9 mouse cellular contexts compared by ENCODE assay signal in the genomic region with DNA sequence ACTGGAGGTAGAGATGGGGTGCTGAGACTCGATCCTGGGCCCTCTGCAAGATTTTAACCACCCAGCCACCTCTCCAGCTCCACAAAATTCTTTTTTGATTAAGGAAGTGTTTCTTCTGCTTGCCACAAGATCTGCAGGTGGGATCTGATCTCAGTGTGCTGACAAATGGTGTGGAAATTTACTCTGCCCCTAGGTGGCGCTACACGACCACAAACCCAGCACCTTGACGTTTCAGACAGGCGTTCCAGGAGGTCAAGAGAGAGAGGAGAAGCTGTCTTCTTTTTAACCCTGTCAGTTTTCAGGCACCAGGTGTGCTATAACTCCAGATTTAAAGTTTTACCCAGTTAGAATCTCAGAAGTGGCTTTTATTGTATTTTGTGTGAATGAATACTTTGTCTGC. TPM values are rescaled to one million over a fixed set of nuclear protein-coding genes. Genes with fewer than 3 reads are reported as not detected.
A peak's percentile ranks its signal among the peaks of the same experiment; 100 is the strongest.
DNase-seq lines count a peak whose midpoint lies in the region; ATAC-seq and TF ChIP-seq lines count a peak whose summit lies in the region.
"Had no signal": no experiment of that assay in that cellular context is flagged by ENCODE, and none has a peak within 500 bp of the region (broad histone marks: within the 10 kb centered on the region; RNA-seq: fewer than 3 reads in every experiment).

No protein-coding gene starts in this region.

- peak; percentile 81 to 86 for DNase-seq in heart, adult 2 months
- DNase-seq in NIH3T3 (ENCODE audit: low read depth), result peak; percentile 84
- DNase-seq in cerebellum, postnatal 14 days, result peak; percentile 91 to 93
- peak; percentile 56 to 79 for DNase-seq in heart, adult 9 months (ENCODE audit: low spot score in 2 of 2)
- peak; percentile 80 to 86 for DNase-seq in left cerebral cortex, adult 2 months (ENCODE audit: extremely low spot score in 1 of 2, low spot score in 2 of 2)

- WGBS in heart, adult 2 months, result 3% methylated on average over 5 of the region's 5 CpGs
- WGBS in heart, embryonic 11.5 days (ENCODE audit: insufficient replicate concordance), result 2% methylated on average over 5 of the region's 5 CpGs

- no peaks in the 10 kb centered on the region for H3K9me3 ChIP-seq in heart, embryonic 11.5 days (replicated peaks; ENCODE audit: control insufficient read depth, low read length)
- H3K9me3 ChIP-seq: midbrain, embryonic 12.5 days had no signal

- ATAC-seq in heart, embryonic 11.5 days (replicated peaks; ENCODE audit: insufficient number of reproducible peaks, low FRiP score, low TSS enrichment), result no peak
- ATAC-seq in monocyte, adult 5-6 weeks (replicated peaks; ENCODE audit: insufficient number of reproducible peaks, low FRiP score, low TSS enrichment, poor library complexity, severe bottlenecking), result peak; percentile 41; the same call in 1 of the 2 replicates

- TF ChIP-seq EP300 in heart, adult 2 months (IDR thresholded peaks at IDR 0.05; ENCODE audit: insufficient read depth, low read depth, low read length), result peak; percentile 94

- H3K27me3 ChIP-seq in heart, adult 2 months (ENCODE audit: control insufficient read depth, insufficient read depth, low read length), result no peaks in the 10 kb centered on the region
- peaks cover 9% of the 10 kb centered on the region for H3K27me3 ChIP-seq in heart, embryonic 11.5 days (ENCODE audit: control insufficient read depth, insufficient read depth, low read length)
- no peaks in the 10 kb centered on the region for H3K27me3 ChIP-seq in testis, adult 2 months (ENCODE audit: control insufficient read depth, insufficient read depth, low read length)

- no peaks in the 10 kb centered on the region for H3K36me3 ChIP-seq in heart, adult 2 months (ENCODE audit: control insufficient read depth, insufficient read depth, low read length)
- no peaks in the 10 kb centered on the region for H3K36me3 ChIP-seq in heart, embryonic 11.5 days (ENCODE audit: control insufficient read depth, insufficient read depth, low read length)
- H3K36me3 ChIP-seq in testis, adult 2 months (ENCODE audit: control insufficient read depth, insufficient read depth, low read length), result no peaks in the 10 kb centered on the region
- H3K36me3 ChIP-seq: midbrain, embryonic 12.5 days had no signal

- H3K9ac ChIP-seq in heart, adult 2 months (ENCODE audit: low read depth, low read length), result no peak overlapping the region
- no peak overlapping the region for H3K9ac ChIP-seq in heart, embryonic 11.5 days (ENCODE audit: low read depth, low read length)
- H3K9ac ChIP-seq: midbrain, embryonic 12.5 days had no signal

- intact Hi-C loops in heart, adult 2 months (cut with DNase I), result loop anchor here (1.0 to 10.0 kb wide), 5 partner anchors 39 to 322 kb away; partner anchors contain the start of gene Rpl22
- intact Hi-C loops in left cerebral cortex, adult 2 months (cut with DNase I), result loop anchor here (2.0 to 5.0 kb wide), 5 partner anchors 112 to 319 kb away; partner anchors contain the start of gene Rpl22

- no peak for TF ChIP-seq POLR2A in heart, adult 2 months (IDR thresholded peaks at IDR 0.05; ENCODE audit: insufficient read depth, low read depth, low read length)
- TF ChIP-seq POLR2A in testis, adult 2 months (IDR thresholded peaks at IDR 0.05; ENCODE audit: control insufficient read depth, low read depth, low read length), result no peak

- H3K27ac ChIP-seq in heart, adult 2 months, result no peak overlapping the region
- no peak overlapping the region for H3K27ac ChIP-seq in heart, embryonic 11.5 days (ENCODE audit: low read depth, low read length)
- no peak overlapping the region for H3K27ac ChIP-seq in left cerebral cortex, adult 2 months
- no peak overlapping the region for H3K27ac ChIP-seq in testis, adult 2 months (ENCODE audit: control insufficient read depth, insufficient read depth, low read depth, low read length)
- H3K27ac ChIP-seq: midbrain, embryonic 12.5 days had no signal

- peak; percentile 96 for TF ChIP-seq CTCF in heart, adult 2 months (IDR thresholded peaks at IDR 0.05)
- TF ChIP-seq CTCF in left cerebral cortex, adult 2 months (IDR thresholded peaks at IDR 0.05), result peak; percentile 89
- TF ChIP-seq CTCF in testis, adult 2 months (IDR thresholded peaks at IDR 0.05; ENCODE audit: control insufficient read depth, insufficient read depth, insufficient replicate concordance, low read depth, low read length), result peak; percentile 91; the same call in 1 of the 2 replicates

- no peaks in the 10 kb centered on the region for H3K79me2 ChIP-seq in heart, adult 2 months (replicated peaks; ENCODE audit: control insufficient read depth, insufficient read depth, low read length)

- H3K4me1 ChIP-seq in heart, adult 2 months (ENCODE audit: control insufficient read depth, insufficient read depth, low read length), result no peaks in the 10 kb centered on the region
- H3K4me1 ChIP-seq in heart, embryonic 11.5 days (ENCODE audit: control insufficient read depth, insufficient read depth, low read length), result no peaks in the 10 kb centered on the region
- H3K4me1 ChIP-seq in testis, adult 2 months (ENCODE audit: control insufficient read depth, insufficient read depth, low read length), result peaks cover 9% of the 10 kb centered on the region
- H3K4me1 ChIP-seq: midbrain, embryonic 12.5 days had no signal

- H3K4me2 ChIP-seq in heart, embryonic 11.5 days, result no peak overlapping the region
- H3K4me2 ChIP-seq: midbrain, embryonic 12.5 days had no signal

- H3K4me3 ChIP-seq in heart, adult 2 months, result no peak overlapping the region
- H3K4me3 ChIP-seq in heart, embryonic 11.5 days (ENCODE audit: low read depth, low read length), result no peak overlapping the region
- no peak overlapping the region for H3K4me3 ChIP-seq in left cerebral cortex, adult 2 months
- H3K4me3 ChIP-seq in testis, adult 2 months (ENCODE audit: control insufficient read depth, low read depth, low read length), result no peak overlapping the region
- H3K4me3 ChIP-seq: midbrain, embryonic 12.5 days had no signal

RNA-seq across cellular contexts. Expression of gene Acot7, which starts 4.9 kb away (rescaled TPM):
- 10 to 100 TPM; 58.1 to 64.8 TPM for total RNA-seq in heart, adult 2 months (2021)
- polyA plus RNA-seq in heart, adult 2 months (2012; rRNA removed), result 51.7 and 65.0 TPM in 2 replicates
- polyA plus RNA-seq in heart, embryonic 11.5 days (2014; fragmentation: Nextera tagmentation; extraction: Ambion mirVana), result 53.1 and 53.6 TPM in 2 replicates
- total RNA-seq in left cerebral cortex, adult 2 months (2021), result 100 to 1,000 TPM; 300 to 307 TPM
- 18.1 to 62.4 TPM (median 30.9 TPM) in 3 replicates for total RNA-seq in monocyte, adult 5-6 weeks (2017)
- 685 and 754 TPM in 2 replicates for polyA plus RNA-seq in testis, adult 2 months (2012; rRNA removed)

RNA-seq across cellular contexts. Expression of gene Hes2, which starts 14.4 kb away (rescaled TPM):
- total RNA-seq in heart, adult 2 months (2021), result not detected
- not detected in 2 replicates for polyA plus RNA-seq in heart, adult 2 months (2012; rRNA removed)
- 0.07 TPM in 1 of 2 replicates, not detected in the other for polyA plus RNA-seq in heart, embryonic 11.5 days (2014; fragmentation: Nextera tagmentation; extraction: Ambion mirVana)
- total RNA-seq in left cerebral cortex, adult 2 months (2021), result not detected
- not detected in 3 replicates for total RNA-seq in monocyte, adult 5-6 weeks (2017)
- 0.42 and 0.73 TPM in 2 replicates for polyA plus RNA-seq in testis, adult 2 months (2012; rRNA removed)

RNA-seq across cellular contexts. Expression of gene Espn, which starts 20.9 kb away (rescaled TPM):
- 1 to 10 TPM; 2.4 to 2.5 TPM for total RNA-seq in heart, adult 2 months (2021)
- polyA plus RNA-seq in heart, adult 2 months (2012; rRNA removed), result 2.7 and 3.2 TPM in 2 replicates
- 0.90 and 1.3 TPM in 2 replicates for polyA plus RNA-seq in heart, embryonic 11.5 days (2014; fragmentation: Nextera tagmentation; extraction: Ambion mirVana)
- total RNA-seq in left cerebral cortex, adult 2 months (2021), result 1 to 10 TPM; 2.1 to 2.6 TPM
- total RNA-seq in monocyte, adult 5-6 weeks (2017), result 0.53 to 2.0 TPM (median 0.78 TPM) in 3 replicates
- polyA plus RNA-seq in testis, adult 2 months (2012; rRNA removed), result 84.1 and 87.1 TPM in 2 replicates

RNA-seq across cellular contexts. Expression of gene Tnfrsf25, which starts 57.3 kb away (rescaled TPM):
- total RNA-seq in heart, adult 2 months (2021), result 1 to 10 TPM; 1.4 to 2.4 TPM
- polyA plus RNA-seq in heart, adult 2 months (2012; rRNA removed), result 6.1 and 7.4 TPM in 2 replicates
- 0.27 and 0.58 TPM in 2 replicates for polyA plus RNA-seq in heart, embryonic 11.5 days (2014; fragmentation: Nextera tagmentation; extraction: Ambion mirVana)
- total RNA-seq in left cerebral cortex, adult 2 months (2021), result 10 to 100 TPM; 16.4 to 28.6 TPM
- 1.3 to 4.7 TPM in 2 of 3 replicates, not detected in the other for total RNA-seq in monocyte, adult 5-6 weeks (2017)
- 1.2 and 1.5 TPM in 2 replicates for polyA plus RNA-seq in testis, adult 2 months (2012; rRNA removed)
